Mouse (Mus musculus) erythroblast, embryonic 14.5 days (primary cell): Measurements from ENCODE around the gene Mycbp. TPM values are rescaled to one million over a fixed set of nuclear protein-coding genes. Genes with fewer than 3 reads are reported as not detected.

Experiments
- H3K27me3 ChIP-seq: 2 replicates; pipeline ENCODE4 v1.6.1; 2012; ENCODE audit warnings: inconsistent platforms; ENCODE audit not compliant: control insufficient read depth
- H3K36me3 ChIP-seq: 2 replicates; pipeline ENCODE4 v1.6.1; 2012; ENCODE audit warnings: mild to moderate bottlenecking, inconsistent platforms; ENCODE audit not compliant: control insufficient read depth
- H3K4me1 ChIP-seq: 2 replicates; pipeline ENCODE4 v1.6.1; 2012; ENCODE audit warnings: inconsistent platforms; ENCODE audit not compliant: control insufficient read depth
- H3K4me3 ChIP-seq: replicated peaks from 2 replicates; pipeline ENCODE3; 2012; ENCODE audit warnings: moderate library complexity, mild to moderate bottlenecking, inconsistent platforms
- H3K9me3 ChIP-seq: 2 replicates; pipeline ENCODE4 v1.6.1; 2012; ENCODE audit warnings: low read length, inconsistent platforms, mixed read lengths; ENCODE audit not compliant: control insufficient read depth
- GATA1 ChIP-seq: IDR thresholded peaks from 2 replicates; pipeline ENCODE4 v1.6.1; 2012; ENCODE audit warnings: low read length, inconsistent platforms, mixed read lengths
- TAL1 ChIP-seq: IDR thresholded peaks from 3 replicates; pipeline ENCODE4 v1.6.1; 2012; ENCODE audit warnings: low read length, inconsistent platforms, mixed read lengths
- polyA plus RNA-seq: library from polyadenylated mRNA; stranded (reverse); fragments of >175 nt; gene quantifications from 2 replicates; pipeline ENCODE4 v1.2.3, GENCODE M21; 2012

Gene Mycbp
- polyA plus RNA-seq, 1 experiment = 5.4 TPM

DNA sequence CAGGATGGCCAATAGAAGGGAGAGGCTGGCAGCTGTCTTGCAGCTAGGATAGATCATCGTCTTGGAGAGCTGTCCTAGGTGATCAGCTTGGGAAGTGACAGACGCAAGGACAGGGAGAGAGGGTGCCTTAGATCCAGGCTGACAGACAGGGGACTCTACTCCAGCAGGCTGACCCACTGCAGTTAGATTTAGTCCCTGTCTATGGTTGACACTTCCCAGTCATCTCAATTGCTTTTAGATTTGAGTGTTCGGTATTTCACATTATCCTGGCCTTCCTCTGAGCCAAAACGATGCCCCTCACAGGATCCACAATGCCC lies 52.8 kb downstream of the Mycbp start:
- TF ChIP-seq TAL1 (no peak), GATA1 (no peak)
- no peaks in the 10 kb centered on the region for H3K9me3 ChIP-seq
- no peaks in the 10 kb centered on the region for H3K4me1 ChIP-seq
- no peak overlapping the region for H3K4me3 ChIP-seq
- peaks cover 17% of the 10 kb centered on the region for H3K27me3 ChIP-seq
- H3K36me3 ChIP-seq = no peaks in the 10 kb centered on the region

DNA sequence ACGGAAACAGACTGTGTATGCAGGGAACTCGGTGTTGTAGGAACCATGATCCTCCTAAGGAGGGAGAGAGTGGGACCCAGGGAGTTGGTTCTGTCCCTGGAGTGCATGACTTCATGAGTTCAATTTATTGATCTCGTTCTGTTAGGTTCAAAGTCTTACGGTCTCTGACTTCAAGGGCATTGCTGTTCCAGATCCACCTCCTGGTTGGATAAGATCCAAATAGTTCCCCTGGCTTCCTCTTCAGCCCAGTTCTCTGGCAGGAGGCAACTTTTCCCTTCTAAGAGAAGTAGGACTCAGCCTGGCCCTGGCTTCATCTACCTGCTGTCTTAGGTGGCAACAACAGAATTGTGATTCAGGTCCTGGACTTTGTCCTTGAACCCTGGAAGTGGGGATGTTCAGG lies 53.3 kb downstream of the Mycbp start:
- H3K4me3 ChIP-seq = no peak overlapping the region
- peaks cover 17% of the 10 kb centered on the region for H3K27me3 ChIP-seq
- no peak for TF ChIP-seq TAL1
- TF ChIP-seq GATA1 = no peak
- no peaks in the 10 kb centered on the region for H3K36me3 ChIP-seq
- no peaks in the 10 kb centered on the region for H3K9me3 ChIP-seq
- H3K4me1 ChIP-seq = no peaks in the 10 kb centered on the region

DNA sequence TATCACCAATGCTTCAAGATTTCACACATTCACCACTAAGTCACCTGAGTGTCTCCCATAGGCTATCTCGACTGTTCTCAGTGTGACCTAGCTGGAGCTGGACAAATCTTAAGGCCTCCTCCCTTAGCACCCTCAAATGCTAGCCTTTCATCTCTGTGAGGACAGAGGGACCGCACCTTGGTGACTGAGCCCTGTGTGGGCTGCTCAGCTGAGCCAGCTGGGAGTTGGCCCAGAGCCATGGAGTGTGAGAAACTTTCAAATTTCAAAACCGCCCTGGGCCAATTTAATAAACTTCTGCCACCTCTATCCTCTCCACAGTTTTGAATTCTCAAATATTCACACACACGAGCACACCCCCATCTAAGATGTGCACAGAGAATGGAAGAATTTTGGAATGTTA lies 56.3 kb downstream of the Mycbp start:
- TF ChIP-seq GATA1 (no peak), TAL1 (no peak)
- no peaks in the 10 kb centered on the region for H3K9me3 ChIP-seq
- H3K4me1 ChIP-seq = no peaks in the 10 kb centered on the region
- H3K4me3 ChIP-seq = no peak overlapping the region
- H3K27me3 ChIP-seq = peaks cover 15% of the 10 kb centered on the region
- H3K36me3 ChIP-seq = no peaks in the 10 kb centered on the region

Other genes starting within 250 kb of the Mycbp start
- 4.9 and 5.5 TPM in 2 replicates for gene Macf1, start 220.5 kb upstream of the Mycbp start, polyA plus RNA-seq
- gene Ndufs5, start 186.6 kb upstream of the Mycbp start, polyA plus RNA-seq = 8.9 and 13.5 TPM in 2 replicates
- 13.8 and 16.4 TPM in 2 replicates for gene Akirin1, start 154.5 kb upstream of the Mycbp start, polyA plus RNA-seq
- not detected in 2 replicates for gene Rhbdl2, start 117.0 kb upstream of the Mycbp start, polyA plus RNA-seq
- not detected in 2 replicates for gene 4933427I04Rik, start 45.2 kb upstream of the Mycbp start, polyA plus RNA-seq
- 0.55 and 0.64 TPM in 2 replicates for gene Rragc, start 12.6 kb downstream of the Mycbp start, polyA plus RNA-seq
- not detected in 2 replicates for gene 4930535I16Rik, start 13.2 kb downstream of the Mycbp start, polyA plus RNA-seq